Comparison of ENCODE assay signal across 8 mouse cellular contexts in genomic region chr9:38718102-38718501, GRCm38 (mm10). TPM values are rescaled to one million over a fixed set of nuclear protein-coding genes. Genes with fewer than 3 reads are reported as not detected.
DNase-seq lines count a peak whose midpoint lies in the region; ATAC-seq and TF ChIP-seq lines count a peak whose summit lies in the region.

Vwa5a (plus strand) TSS chr9:38718268.

- H3K27ac ChIP-seq in intestine, embryonic 15.5 days: 0 out of 2 replicates have a peak within 1 kb of the TSS, but pooled peaks have one; percentile 54
- H3K27ac ChIP-seq in lung, embryonic 16.5 days (ENCODE audit: low read length): peak within 1 kb of the TSS; percentile 64
- peak within 1 kb of the TSS; percentile 46 for H3K27ac ChIP-seq in small intestine, adult 2 months (ENCODE audit: insufficient read depth, low read depth, low read length)

- TF ChIP-seq CTCF in small intestine, adult 2 months (IDR thresholded peaks at IDR 0.05; ENCODE audit: extremely low read depth, insufficient read length, insufficient replicate concordance, low read depth, low read length): no peak

- WGBS in intestine, embryonic 15.5 days: under 1% methylated on average over 4 of the region's 4 CpGs
- 2% methylated on average over 4 of the region's 4 CpGs for WGBS in lung, embryonic 16.5 days
- WGBS in small intestine, adult 2 months: 0% methylated on average over 4 of the region's 4 CpGs

- H3K4me2 ChIP-seq in intestine, embryonic 15.5 days (replicated peaks): peak within 1 kb of the TSS; percentile 71
- H3K4me2 ChIP-seq in lung, embryonic 16.5 days (ENCODE audit: low read depth, low read length): peak within 1 kb of the TSS; percentile 68

- peak; percentile 95 for ATAC-seq in intestine, embryonic 15.5 days
- peak; percentile 94 for ATAC-seq in lung, embryonic 16.5 days (ENCODE audit: low read depth)

- no peaks in the 10 kb centered on the region for H3K4me1 ChIP-seq in intestine, embryonic 15.5 days (replicated peaks)
- H3K4me1 ChIP-seq in lung, embryonic 16.5 days (replicated peaks; ENCODE audit: control insufficient read depth, insufficient read depth, low read length): peaks cover 4% of the 10 kb centered on the region; the same call in 1 of the 2 replicates
- H3K4me1 ChIP-seq in small intestine, adult 2 months (ENCODE audit: control insufficient read depth, insufficient read depth, insufficient read length, low read length): peaks cover 7% of the 10 kb centered on the region; the same call in 1 of the 2 replicates

- peak within 1 kb of the TSS; percentile 44; the same call in 1 of the 2 replicates for H3K9ac ChIP-seq in intestine, embryonic 15.5 days
- H3K9ac ChIP-seq in lung, embryonic 16.5 days (ENCODE audit: low read length): peak within 1 kb of the TSS; percentile 72

- DNase-seq in urinary bladder, postnatal 25 days (ENCODE audit: low spot score): peak; percentile 15
- DNase-seq in urinary bladder, postnatal 10 days (ENCODE audit: low spot score): no peak
- peak; percentile 71 for DNase-seq in embryo, embryonic 11 days
- peak; percentile 6 for DNase-seq in gonadal fat pad, adult 2 months (ENCODE audit: low read depth)
- no peak for DNase-seq in ovary, adult 18-20 months (ENCODE audit: low spot score)

- H3K4me3 ChIP-seq in intestine, embryonic 15.5 days (replicated peaks): peak within 1 kb of the TSS; percentile 46
- H3K4me3 ChIP-seq in lung, embryonic 16.5 days (ENCODE audit: low read length): peak within 1 kb of the TSS; percentile 68
- H3K4me3 ChIP-seq in small intestine, adult 2 months (ENCODE audit: low read depth, low read length): peak within 1 kb of the TSS; percentile 31; the same call in 1 of the 2 replicates

- TF ChIP-seq POLR2A in small intestine, adult 2 months (IDR thresholded peaks at IDR 0.05; ENCODE audit: low read depth, low read length): no peak

- no peaks in the 10 kb centered on the region for H3K36me3 ChIP-seq in intestine, embryonic 15.5 days
- peaks cover 2% of the 10 kb centered on the region; the same call in 1 of the 2 replicates for H3K36me3 ChIP-seq in lung, embryonic 16.5 days (ENCODE audit: control insufficient read depth, insufficient read depth, low read length)
- H3K36me3 ChIP-seq in small intestine, adult 2 months (ENCODE audit: control insufficient read depth, insufficient read depth, low read length): peaks cover 7% of the 10 kb centered on the region

- no peaks in the 10 kb centered on the region for H3K9me3 ChIP-seq in intestine, embryonic 15.5 days
- H3K9me3 ChIP-seq in lung, embryonic 16.5 days (ENCODE audit: control insufficient read depth, low read length): no peaks in the 10 kb centered on the region

- no peaks in the 10 kb centered on the region for H3K27me3 ChIP-seq in intestine, embryonic 15.5 days (replicated peaks)
- no peaks in the 10 kb centered on the region for H3K27me3 ChIP-seq in lung, embryonic 16.5 days (ENCODE audit: control insufficient read depth, insufficient read depth, low read depth, low read length)
- H3K27me3 ChIP-seq in small intestine, adult 2 months (ENCODE audit: control insufficient read depth, insufficient read depth, low read length): no peaks in the 10 kb centered on the region

RNA-seq across cellular contexts. Expression of gene Vwa5a, which starts in this region (rescaled TPM):
- polyA plus RNA-seq in gonadal fat pad, adult 2 months (2012; rRNA removed): 18.3 and 23.6 TPM in 2 replicates
- polyA plus RNA-seq in intestine, embryonic 15.5 days (2015; fragmentation: Nextera tagmentation; extraction: Ambion mirVana): 14.7 and 15.2 TPM in 2 replicates
- polyA plus RNA-seq in lung, embryonic 16.5 days (2015; fragmentation: Nextera tagmentation; extraction: Ambion mirVana): 21.1 and 25.4 TPM in 2 replicates
- polyA plus RNA-seq in small intestine, adult 2 months (2012; rRNA removed): 2.9 and 6.3 TPM in 2 replicates

Comparison
In these comparisons a context has a peak if more than half of its experiments do, and no peak if none do; other contexts are left out.
1. DNase-seq: peak in urinary bladder, postnatal 25 days (single experiment), embryo, embryonic 11 days (single experiment) and gonadal fat pad, adult 2 months (single experiment); none in urinary bladder, postnatal 10 days (single experiment) and ovary, adult 18-20 months (single experiment).
2. Peak in every context shown above with its lines, with median percentiles within 50 percentile points of each other: H3K27ac ChIP-seq and H3K4me3 ChIP-seq.